34 mouse cellular contexts compared by ENCODE assay signal in the genomic region with DNA sequence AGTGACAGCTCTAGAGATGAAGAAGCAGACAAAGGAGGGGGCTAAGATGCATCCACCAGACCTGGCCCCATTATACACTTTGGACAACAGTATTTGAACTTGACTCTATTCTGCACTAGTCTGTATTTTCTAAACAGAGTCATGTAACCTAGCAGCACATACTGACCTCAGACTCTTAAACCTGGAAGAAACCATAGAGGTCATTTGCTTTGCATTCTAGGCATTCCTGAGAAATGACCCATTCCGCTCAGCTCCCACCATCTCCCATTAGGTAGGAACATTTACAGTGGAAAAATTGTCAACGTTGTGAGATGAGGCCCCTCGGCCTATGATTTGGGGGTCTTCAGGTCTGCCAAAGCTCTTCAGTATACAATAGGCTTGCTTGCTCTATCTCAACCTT.
"Had no signal": no experiment of that assay in that cellular context is flagged by ENCODE, and none has a peak within 500 bp of the region (broad histone marks: within the 10 kb centered on the region; RNA-seq: fewer than 3 reads in every experiment).

No protein-coding gene starts in this region.

- H3K4me3 ChIP-seq: heart, embryonic 12.5 days; heart, embryonic 13.5 days; heart, embryonic 15.5 days; hindbrain, embryonic 10.5 days; hindbrain, embryonic 12.5 days; hindbrain, embryonic 13.5 days; hindbrain, embryonic 15.5 days; intestine, embryonic 15.5 days; kidney, embryonic 15.5 days; layer of hippocampus, adult 2 months; left cerebral cortex, adult 2 months had no signal

- H3K36me3 ChIP-seq: heart, embryonic 15.5 days; hindbrain, embryonic 10.5 days; hindbrain, embryonic 12.5 days; hindbrain, embryonic 13.5 days; hindbrain, embryonic 15.5 days; intestine, embryonic 15.5 days had no signal

- H3K9me3 ChIP-seq: heart, embryonic 12.5 days; heart, embryonic 13.5 days; heart, embryonic 15.5 days; hindbrain, embryonic 10.5 days; hindbrain, embryonic 12.5 days; hindbrain, embryonic 13.5 days; hindbrain, embryonic 15.5 days; intestine, embryonic 15.5 days; kidney, embryonic 15.5 days had no signal

- H3K4me1 ChIP-seq: hindbrain, embryonic 10.5 days; hindbrain, embryonic 13.5 days; hindbrain, embryonic 15.5 days; intestine, embryonic 15.5 days had no signal

- H3K9ac ChIP-seq: heart, embryonic 12.5 days; heart, embryonic 13.5 days; heart, embryonic 15.5 days; hindbrain, embryonic 12.5 days; hindbrain, embryonic 13.5 days; hindbrain, embryonic 14.5 days; hindbrain, embryonic 15.5 days; intestine, embryonic 15.5 days; kidney, embryonic 15.5 days had no signal

- ATAC-seq: hindbrain, postnatal 0 days; inflammation-experienced regulatory T-cells, adult 6 months; intestine, embryonic 15.5 days; intestine, embryonic 16.5 days; intestine, postnatal 0 days had no signal

- H3K27me3 ChIP-seq: heart, embryonic 12.5 days; heart, embryonic 13.5 days; heart, embryonic 15.5 days; hindbrain, embryonic 12.5 days; hindbrain, embryonic 13.5 days; hindbrain, embryonic 15.5 days; intestine, embryonic 15.5 days; kidney, embryonic 15.5 days had no signal

- H3K4me2 ChIP-seq: heart, embryonic 11.5 days; heart, embryonic 12.5 days; heart, embryonic 13.5 days; heart, embryonic 15.5 days; hindbrain, embryonic 12.5 days; hindbrain, embryonic 13.5 days; hindbrain, embryonic 14.5 days; hindbrain, embryonic 15.5 days; intestine, embryonic 15.5 days; kidney, embryonic 15.5 days had no signal

- DNase-seq: heart, postnatal 10 days; heart, postnatal 14 days; heart, postnatal 36 days; heart, postnatal 4 days; kidney, adult 11 months; kidney, adult 18-20 months; kidney, adult 2 months; kidney, adult 8-10 months; kidney, adult 9 months; kidney, postnatal 10 days; kidney, postnatal 14 days; kidney, postnatal 25 days; kidney, postnatal 36 days; kidney, postnatal 4 days; layer of hippocampus, adult 9-11 months; layer of hippocampus, postnatal 36 days had no signal

- H3K27ac ChIP-seq: heart, embryonic 13.5 days; heart, embryonic 15.5 days; hindbrain, embryonic 10.5 days; hindbrain, embryonic 12.5 days; hindbrain, embryonic 13.5 days; hindbrain, embryonic 14.5 days; hindbrain, embryonic 15.5 days; hindbrain, postnatal 0 days; intestine, embryonic 15.5 days; kidney, embryonic 15.5 days; kidney, postnatal 0 days; layer of hippocampus, adult 2 months; left cerebral cortex, adult 2 months had no signal
